Mouse (Mus musculus): ENCODE measurements around the gene Ago4. TPM values are rescaled to one million over a fixed set of nuclear protein-coding genes. Genes with fewer than 3 reads are reported as not detected.

Gene Ago4
- polyA plus RNA-seq, 1 experiment from 2014 or later = 0.23 TPM

DNA sequence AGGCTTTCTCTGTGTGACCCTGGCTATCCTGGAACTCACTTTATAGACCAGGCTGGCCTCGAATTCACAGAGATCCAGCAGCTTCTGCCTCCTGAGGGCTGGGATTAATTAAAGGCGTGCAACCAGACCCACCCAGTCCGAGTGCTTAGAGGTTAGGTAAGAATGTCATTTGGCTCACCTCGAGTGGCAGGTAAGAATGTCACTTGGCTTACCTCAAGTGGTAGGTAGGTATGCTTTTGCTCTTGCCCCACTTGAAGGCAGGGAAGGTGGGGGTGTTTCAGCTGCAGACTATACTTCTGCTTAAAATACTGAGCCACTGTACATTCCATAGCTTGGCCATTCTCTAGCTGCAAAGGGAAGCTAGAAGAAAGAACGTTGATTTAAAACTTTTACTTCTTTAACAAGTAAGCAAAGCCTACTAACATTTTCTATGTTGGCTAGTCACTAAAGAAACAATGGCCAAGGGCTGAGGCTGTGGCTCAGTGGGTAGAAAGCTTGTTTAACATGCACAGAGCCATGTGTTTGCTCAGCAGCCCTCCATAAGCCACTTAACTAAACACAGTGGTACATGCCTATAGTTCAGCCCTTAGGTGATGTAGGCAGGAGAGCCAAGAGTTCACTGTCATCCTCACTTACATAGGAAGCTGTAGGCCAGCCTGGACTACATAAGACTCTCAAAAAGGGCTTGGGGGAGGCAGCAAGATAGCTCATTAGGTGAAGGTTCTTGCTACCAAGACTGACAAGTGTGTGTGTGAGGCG is 20.8 kb downstream of the Ago4 start:
- H3K4me3 ChIP-seq = no peak overlapping the region
- ATAC-seq = no peak
- no peaks in the 10 kb centered on the region for H3K36me3 ChIP-seq
- H3K27ac ChIP-seq = no peak overlapping the region
- H3K9ac ChIP-seq = no peak overlapping the region
- H3K9me3 ChIP-seq (replicated peaks) = no peaks in the 10 kb centered on the region
- H3K27me3 ChIP-seq (replicated peaks) = no peaks in the 10 kb centered on the region
- 71% methylated on average over 6 of the region's 6 CpGs for WGBS (ENCODE audit: insufficient replicate concordance)
- H3K4me2 ChIP-seq = no peak overlapping the region
- peaks cover 9% of the 10 kb centered on the region; the same call in 1 of the 2 replicates for H3K4me1 ChIP-seq

DNA sequence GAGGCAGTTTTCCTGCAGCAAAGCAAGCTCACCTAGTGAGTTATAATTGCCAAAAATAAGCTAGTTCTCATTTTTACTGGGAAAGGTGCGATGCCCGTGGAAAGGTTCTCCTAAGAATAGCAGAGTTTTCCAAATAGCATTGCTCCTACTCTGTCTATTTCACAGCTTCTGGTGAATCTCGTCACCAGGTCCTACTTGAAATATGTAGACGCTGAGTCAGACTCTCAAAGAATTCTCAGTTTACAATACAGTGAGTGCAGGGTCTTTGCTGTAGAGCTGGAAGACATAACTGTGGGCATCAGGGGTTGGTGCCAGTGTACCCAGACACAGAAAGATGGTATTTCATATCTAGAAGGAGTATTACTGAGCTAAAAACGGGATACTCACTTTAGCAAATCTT is 22.3 kb downstream of the Ago4 start:
- H3K9ac ChIP-seq = no peak overlapping the region
- H3K27ac ChIP-seq = no peak overlapping the region
- H3K4me3 ChIP-seq = no peak overlapping the region
- peaks cover 9% of the 10 kb centered on the region; the same call in 1 of the 2 replicates for H3K4me1 ChIP-seq
- 60% methylated on average over 5 of the region's 5 CpGs for WGBS (ENCODE audit: insufficient replicate concordance)
- no peaks in the 10 kb centered on the region for H3K36me3 ChIP-seq
- no peaks in the 10 kb centered on the region for H3K9me3 ChIP-seq (replicated peaks)
- no peak overlapping the region for H3K4me2 ChIP-seq
- H3K27me3 ChIP-seq (replicated peaks) = no peaks in the 10 kb centered on the region
- no peak for ATAC-seq

DNA sequence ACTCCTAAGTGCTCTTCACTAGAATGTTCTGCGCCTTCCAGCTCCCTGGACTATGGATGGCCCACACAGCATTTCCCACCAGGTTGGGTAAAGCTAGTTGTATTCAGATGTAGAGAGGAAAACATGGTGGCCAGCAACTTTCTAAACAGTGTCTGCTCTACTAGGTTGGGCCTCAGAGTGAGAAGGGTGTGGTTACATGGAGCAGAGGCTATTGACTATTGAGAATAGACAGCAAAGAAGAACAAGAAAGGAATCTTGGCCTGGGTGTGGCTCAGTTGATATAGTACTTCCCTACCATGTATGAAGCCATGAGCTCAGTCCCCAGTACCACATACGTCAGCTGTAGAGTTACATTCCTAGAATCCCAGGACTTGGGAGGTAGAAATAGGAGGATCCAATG is 24.2 kb downstream of the Ago4 start:
- H3K4me3 ChIP-seq = no peak overlapping the region
- H3K9me3 ChIP-seq (replicated peaks) = no peaks in the 10 kb centered on the region
- no peak overlapping the region for H3K27ac ChIP-seq
- H3K9ac ChIP-seq = no peak overlapping the region
- ATAC-seq = no peak
- peaks cover 9% of the 10 kb centered on the region; the same call in 1 of the 2 replicates for H3K4me1 ChIP-seq
- WGBS (ENCODE audit: insufficient replicate concordance) = 87% methylated on average over 2 of the region's 2 CpGs
- no peaks in the 10 kb centered on the region for H3K27me3 ChIP-seq (replicated peaks)
- no peaks in the 10 kb centered on the region for H3K36me3 ChIP-seq
- no peak overlapping the region for H3K4me2 ChIP-seq

DNA sequence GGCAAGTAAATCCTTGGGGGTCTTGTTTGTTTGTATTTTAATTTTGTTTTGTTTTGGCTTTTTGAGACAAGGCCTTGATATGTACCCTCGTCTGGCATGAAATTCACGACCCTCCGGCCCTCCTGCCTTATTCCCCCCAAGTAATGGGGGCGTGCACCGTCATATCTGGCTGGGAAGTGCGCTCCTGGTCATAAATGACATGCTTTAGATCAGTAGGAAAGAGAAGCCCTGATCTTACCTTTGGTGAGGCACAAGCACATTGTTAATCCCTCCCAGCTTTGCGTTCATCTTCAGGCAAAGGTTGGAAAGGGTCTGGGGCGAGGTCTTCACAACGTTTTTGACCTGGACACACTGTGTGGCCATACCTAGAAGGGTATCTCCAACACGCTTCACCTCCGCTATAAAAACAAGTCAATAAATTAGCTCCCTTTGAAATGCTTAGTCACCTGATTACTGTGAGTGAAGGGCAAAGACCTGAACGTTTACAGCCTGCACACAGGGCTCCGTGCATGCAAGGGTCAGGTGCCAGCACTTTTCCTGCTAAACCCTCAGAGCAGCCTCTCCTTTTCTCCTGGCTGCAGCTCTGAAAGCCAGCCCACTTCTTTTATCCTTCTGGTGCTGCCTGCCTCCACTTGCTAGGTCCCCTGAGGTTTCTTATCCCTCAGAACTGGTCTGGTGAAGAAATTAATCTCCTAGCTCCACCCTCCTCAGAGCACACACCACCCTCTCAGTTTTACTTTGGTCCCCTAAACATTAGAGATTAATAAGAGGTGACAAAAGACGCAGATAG is 25.0 kb downstream of the Ago4 start:
- no peaks in the 10 kb centered on the region for H3K27me3 ChIP-seq (replicated peaks)
- no peak overlapping the region for H3K9ac ChIP-seq
- ATAC-seq = no peak
- H3K36me3 ChIP-seq = no peaks in the 10 kb centered on the region
- no peak overlapping the region for H3K27ac ChIP-seq
- 59% methylated on average over 14 of the region's 14 CpGs for WGBS (ENCODE audit: insufficient replicate concordance)
- no peak overlapping the region for H3K4me3 ChIP-seq
- H3K4me2 ChIP-seq = no peak overlapping the region
- H3K9me3 ChIP-seq (replicated peaks) = no peaks in the 10 kb centered on the region
- H3K4me1 ChIP-seq = peaks cover 9% of the 10 kb centered on the region; the same call in 1 of the 2 replicates

DNA sequence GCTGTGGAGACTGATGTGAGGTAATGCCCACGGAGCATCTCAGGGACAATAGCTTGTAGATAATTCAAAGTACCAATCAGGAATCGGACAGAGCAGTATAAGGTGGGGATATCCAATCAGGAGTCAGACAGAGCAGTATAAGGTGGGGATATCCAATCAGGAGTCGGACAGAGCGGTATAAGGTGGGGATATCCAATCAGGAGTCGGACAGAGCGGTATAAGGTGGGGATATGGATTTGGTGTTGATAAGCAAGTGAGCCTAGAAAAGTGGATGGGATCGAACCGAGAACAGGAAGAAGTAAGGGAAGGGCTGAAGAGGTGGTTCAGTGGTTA is 30.3 kb downstream of the Ago4 start:
- no peak overlapping the region for H3K4me2 ChIP-seq
- no peak overlapping the region for H3K9ac ChIP-seq
- WGBS (ENCODE audit: insufficient replicate concordance) = 53% methylated on average over 8 of the region's 8 CpGs
- H3K27me3 ChIP-seq (replicated peaks) = no peaks in the 10 kb centered on the region
- H3K36me3 ChIP-seq = no peaks in the 10 kb centered on the region
- no peak overlapping the region for H3K4me3 ChIP-seq
- ATAC-seq = peak; percentile 44; the same call in 1 of the 2 replicates
- H3K27ac ChIP-seq = no peak overlapping the region
- no peaks in the 10 kb centered on the region for H3K9me3 ChIP-seq (replicated peaks)
- no peaks in the 10 kb centered on the region for H3K4me1 ChIP-seq

DNA sequence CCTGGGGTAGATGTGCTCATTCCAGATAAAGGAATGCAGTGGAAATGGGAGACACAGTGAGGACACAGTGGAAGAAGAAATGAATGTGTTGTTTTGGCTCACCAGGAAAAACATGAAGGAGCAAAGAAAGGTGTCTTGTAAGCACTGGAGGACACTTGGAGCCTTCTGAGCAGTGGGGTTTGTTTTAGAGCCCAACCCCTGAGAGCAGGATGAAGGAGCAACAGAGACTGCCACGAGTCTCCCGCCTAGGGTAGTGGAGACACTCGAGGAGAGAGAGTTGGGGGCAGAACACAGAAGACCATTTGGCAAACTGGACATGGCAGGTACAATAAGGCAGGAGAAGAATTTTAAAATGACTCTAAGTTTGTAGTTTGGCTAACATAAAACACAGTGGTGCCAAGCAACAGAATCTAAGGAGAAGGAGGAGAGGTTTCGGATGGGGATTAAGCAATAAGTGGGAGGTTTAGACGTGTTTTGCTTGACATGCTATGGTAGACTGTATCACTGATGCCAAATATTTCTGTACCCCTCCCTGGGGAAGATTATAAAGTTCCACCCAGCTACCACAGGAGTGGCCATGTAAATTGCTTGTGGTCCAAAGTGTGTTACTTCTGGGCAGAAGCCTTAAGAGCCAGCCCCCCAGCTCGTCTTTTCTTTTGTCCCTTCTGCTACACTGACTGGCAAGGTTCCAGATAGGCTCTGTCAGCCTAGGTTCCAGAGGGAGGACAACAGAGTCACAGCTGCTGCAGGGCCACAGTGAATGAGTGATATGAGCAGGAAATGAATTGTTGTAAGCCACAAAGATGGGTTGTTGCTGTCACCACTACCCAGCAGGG is 30.9 kb downstream of the Ago4 start:
- no peak for ATAC-seq
- no peak overlapping the region for H3K9ac ChIP-seq
- H3K4me1 ChIP-seq = no peaks in the 10 kb centered on the region
- no peaks in the 10 kb centered on the region for H3K9me3 ChIP-seq (replicated peaks)
- no peaks in the 10 kb centered on the region for H3K27me3 ChIP-seq (replicated peaks)
- 54% methylated on average over 6 of the region's 6 CpGs for WGBS (ENCODE audit: insufficient replicate concordance)
- H3K36me3 ChIP-seq = no peaks in the 10 kb centered on the region
- H3K4me3 ChIP-seq = no peak overlapping the region
- H3K27ac ChIP-seq = no peak overlapping the region
- no peak overlapping the region for H3K4me2 ChIP-seq

DNA sequence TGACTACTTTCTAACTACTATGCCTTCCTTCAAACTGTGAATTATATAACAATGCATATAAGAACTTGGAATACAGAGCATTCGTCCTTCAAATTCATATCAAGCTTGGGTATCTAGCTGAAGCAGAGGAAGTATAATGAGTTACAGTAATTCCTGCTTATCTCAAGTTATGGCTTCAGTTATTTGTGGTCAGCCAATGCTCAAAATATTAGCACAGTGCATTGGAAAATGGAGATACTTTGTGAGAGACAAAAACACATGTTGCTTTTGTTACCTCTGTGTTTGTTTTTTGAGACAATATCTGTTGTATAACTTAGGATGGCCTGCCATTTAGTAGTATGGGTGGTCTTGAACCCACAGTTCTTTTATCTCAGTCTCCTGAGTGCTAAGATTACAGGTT is 34.7 kb downstream of the Ago4 start:
- no peaks in the 10 kb centered on the region for H3K27me3 ChIP-seq (replicated peaks)
- H3K27ac ChIP-seq = no peak overlapping the region
- ATAC-seq = no peak
- no peak overlapping the region for H3K9ac ChIP-seq
- H3K36me3 ChIP-seq = no peaks in the 10 kb centered on the region
- H3K9me3 ChIP-seq (replicated peaks) = no peaks in the 10 kb centered on the region
- 21% methylated on average over 1 of the region's 1 CpGs for WGBS (ENCODE audit: insufficient replicate concordance)
- H3K4me2 ChIP-seq = no peak overlapping the region
- no peak overlapping the region for H3K4me3 ChIP-seq
- H3K4me1 ChIP-seq = no peaks in the 10 kb centered on the region

DNA sequence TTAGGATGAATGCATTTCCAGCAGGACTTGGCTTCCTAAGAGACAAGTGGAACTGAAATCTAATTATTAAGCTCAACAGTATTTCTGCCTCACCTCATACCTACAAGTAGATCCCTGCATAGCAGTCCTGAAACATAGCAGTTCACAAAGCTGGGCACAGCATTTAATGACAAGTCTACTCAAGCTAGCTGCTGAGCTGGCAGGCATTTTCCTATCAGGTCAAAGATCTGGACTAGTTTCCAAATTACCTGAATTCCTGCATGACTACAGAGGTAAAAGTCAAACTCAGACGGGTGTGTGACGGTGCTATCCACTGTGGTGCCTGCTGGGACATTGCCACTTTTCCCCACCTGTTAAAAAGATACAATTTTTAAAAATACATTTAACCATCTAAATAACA is 36.3 kb downstream of the Ago4 start:
- ATAC-seq = no peak
- Histone ChIP-seq H3K9me3 (replicated peaks) (no peaks in the 10 kb centered on the region), H3K4me3 (no peak overlapping the region), H3K4me1 (no peaks in the 10 kb centered on the region), H3K27me3 (replicated peaks) (no peaks in the 10 kb centered on the region), H3K27ac (no peak overlapping the region), H3K9ac (no peak overlapping the region), H3K36me3 (no peaks in the 10 kb centered on the region), H3K4me2 (no peak overlapping the region)
- WGBS (ENCODE audit: insufficient replicate concordance) = 58% methylated on average over 2 of the region's 2 CpGs

DNA sequence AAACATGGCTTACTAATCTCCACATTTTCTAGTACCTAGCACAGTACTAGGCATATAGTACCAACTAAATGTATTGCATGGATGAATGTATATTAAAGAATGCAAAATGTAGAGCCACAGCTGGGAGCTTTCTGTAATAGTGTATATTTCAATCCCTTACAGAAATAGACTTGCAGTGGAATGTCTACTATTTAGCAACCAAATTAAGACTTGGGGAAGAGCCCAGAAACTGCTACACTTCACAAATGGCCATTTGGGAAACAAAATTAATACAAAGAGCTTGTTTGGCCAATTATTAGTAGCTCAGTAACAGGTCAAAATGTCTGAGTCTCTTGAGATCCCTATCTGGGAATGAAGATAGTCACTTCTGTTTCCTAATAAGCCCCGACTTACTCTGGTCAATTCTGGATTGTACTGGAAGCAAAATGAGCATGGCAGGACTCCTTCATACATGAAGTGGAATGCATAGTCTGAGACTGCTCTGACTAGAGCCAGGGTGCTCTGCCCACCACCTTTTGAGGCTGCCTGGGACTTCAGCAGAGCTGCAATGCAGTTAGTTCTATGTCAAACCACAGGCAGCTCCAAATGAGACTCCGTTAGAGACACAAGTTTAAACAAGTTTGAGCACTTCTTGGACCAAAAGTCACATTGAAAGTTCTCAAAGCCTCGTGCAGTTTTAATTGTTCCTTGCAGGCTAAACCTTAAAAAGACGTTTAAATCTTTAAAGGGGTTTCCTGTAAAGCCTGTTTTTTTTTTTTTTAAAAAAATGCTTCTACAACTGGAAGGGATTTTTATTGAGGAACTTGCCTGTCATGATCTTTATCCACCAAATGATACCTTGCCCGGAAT is 37.1 kb downstream of the Ago4 start:
- Histone ChIP-seq H3K4me3 (no peak overlapping the region), H3K4me2 (no peak overlapping the region), H3K9me3 (replicated peaks) (no peaks in the 10 kb centered on the region), H3K4me1 (no peaks in the 10 kb centered on the region), H3K36me3 (no peaks in the 10 kb centered on the region), H3K27ac (no peak overlapping the region), H3K27me3 (replicated peaks) (no peaks in the 10 kb centered on the region), H3K9ac (no peak overlapping the region)
- no peak for ATAC-seq
- 58% methylated on average over 5 of the region's 5 CpGs for WGBS (ENCODE audit: insufficient replicate concordance)

DNA sequence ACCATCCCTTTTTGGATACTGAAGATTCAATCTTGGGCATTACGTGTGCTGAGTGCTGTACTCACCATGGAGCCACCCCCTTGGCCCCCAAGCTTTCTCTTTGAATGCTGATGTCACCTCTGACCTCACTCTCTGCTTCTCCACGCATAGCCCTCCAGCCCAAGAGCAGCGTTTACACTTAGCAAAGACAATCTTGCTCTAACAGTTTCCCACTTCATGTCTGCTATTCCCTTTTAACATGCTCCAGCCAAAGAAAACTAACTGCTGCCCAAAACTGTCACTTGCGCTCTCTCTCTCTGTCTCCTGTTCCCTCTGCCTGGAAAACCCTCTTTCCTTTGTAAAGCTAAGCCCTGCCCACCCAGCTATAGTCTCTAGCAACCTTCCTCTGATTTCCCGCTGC is 37.8 kb downstream of the Ago4 start:
- H3K27me3 ChIP-seq (replicated peaks) = no peaks in the 10 kb centered on the region
- no peaks in the 10 kb centered on the region for H3K9me3 ChIP-seq (replicated peaks)
- no peaks in the 10 kb centered on the region for H3K4me1 ChIP-seq
- WGBS (ENCODE audit: insufficient replicate concordance) = 50% methylated on average over 5 of the region's 5 CpGs
- no peak overlapping the region for H3K27ac ChIP-seq
- no peak overlapping the region for H3K4me3 ChIP-seq
- no peaks in the 10 kb centered on the region for H3K36me3 ChIP-seq
- no peak overlapping the region for H3K4me2 ChIP-seq
- H3K9ac ChIP-seq = no peak overlapping the region
- no peak for ATAC-seq

DNA sequence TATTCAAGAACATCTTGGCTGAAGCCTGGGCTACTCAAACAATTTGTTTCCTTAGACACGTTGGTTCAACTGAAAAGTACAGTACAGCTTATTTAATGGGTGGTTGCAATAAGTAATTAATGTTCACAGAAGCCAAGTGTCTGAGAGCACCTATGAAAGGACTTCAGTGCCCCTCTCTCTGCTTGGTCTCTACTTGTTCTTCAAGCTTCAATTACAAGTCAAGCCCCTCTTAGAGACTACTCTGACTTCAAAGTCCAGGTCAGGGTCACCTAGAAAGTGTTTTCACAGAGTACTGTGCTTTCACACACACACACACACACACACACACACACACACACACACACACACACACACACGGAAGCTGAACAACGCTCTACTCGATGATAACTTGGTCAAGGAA is 39.9 kb downstream of the Ago4 start:
- H3K36me3 ChIP-seq = no peaks in the 10 kb centered on the region
- H3K27me3 ChIP-seq (replicated peaks) = no peaks in the 10 kb centered on the region
- H3K9ac ChIP-seq = no peak overlapping the region
- no peaks in the 10 kb centered on the region for H3K9me3 ChIP-seq (replicated peaks)
- WGBS (ENCODE audit: insufficient replicate concordance) = 68% methylated on average over 4 of the region's 4 CpGs
- H3K4me3 ChIP-seq = no peak overlapping the region
- no peak for ATAC-seq
- no peak overlapping the region for H3K27ac ChIP-seq
- no peaks in the 10 kb centered on the region for H3K4me1 ChIP-seq
- H3K4me2 ChIP-seq = no peak overlapping the region

Measured in liver, embryonic 12.5 days (tissue).